Mouse (Mus musculus): ENCODE measurements around the gene Aff4.

Gene Aff4

GRCm38 (mm10) chr11:53458996-53459395 lies 108.4 kb downstream of the Aff4 start:
- no peak for DNase-seq (ENCODE audit: low read depth, low spot score)

GRCm38 (mm10) chr11:53460192-53460591 lies 109.6 kb downstream of the Aff4 start:
- no peak for DNase-seq (ENCODE audit: low read depth, low spot score)

- no peak for DNase-seq (ENCODE audit: low read depth, low spot score)
Observed at GRCm38 (mm10) chr11:53461727-53462126, 111.1 kb downstream of the Aff4 start.

GRCm38 (mm10) chr11:53463551-53464424 lies 113.2 kb downstream of the Aff4 start:
- no peak for DNase-seq (ENCODE audit: low read depth, low spot score)

GRCm38 (mm10) chr11:53466231-53466971 lies 115.8 kb downstream of the Aff4 start:
- DNase-seq (ENCODE audit: low read depth, low spot score), result peak; percentile 20

- DNase-seq (ENCODE audit: low read depth, low spot score), result no peak
Observed at GRCm38 (mm10) chr11:53469294-53469967, 118.8 kb downstream of the Aff4 start.

GRCm38 (mm10) chr11:53469968-53470695 lies 119.5 kb downstream of the Aff4 start, which contains the start of gene Gm9837:
Gm9837 (minus strand) TSS chr11:53470479.
- DNase-seq (ENCODE audit: low read depth, low spot score), result peak; percentile 74

Data from A20 (cell line).